Mouse (Mus musculus): ENCODE results near the gene Pxn. TPM values are rescaled to one million over a fixed set of nuclear protein-coding genes. Genes with fewer than 3 reads are reported as not detected.
A peak's percentile ranks its signal among the peaks of the same experiment; 100 is the strongest.

Gene Pxn
- polyA plus RNA-seq, 1 experiment from 2014 or later = 45.3 TPM

DNA sequence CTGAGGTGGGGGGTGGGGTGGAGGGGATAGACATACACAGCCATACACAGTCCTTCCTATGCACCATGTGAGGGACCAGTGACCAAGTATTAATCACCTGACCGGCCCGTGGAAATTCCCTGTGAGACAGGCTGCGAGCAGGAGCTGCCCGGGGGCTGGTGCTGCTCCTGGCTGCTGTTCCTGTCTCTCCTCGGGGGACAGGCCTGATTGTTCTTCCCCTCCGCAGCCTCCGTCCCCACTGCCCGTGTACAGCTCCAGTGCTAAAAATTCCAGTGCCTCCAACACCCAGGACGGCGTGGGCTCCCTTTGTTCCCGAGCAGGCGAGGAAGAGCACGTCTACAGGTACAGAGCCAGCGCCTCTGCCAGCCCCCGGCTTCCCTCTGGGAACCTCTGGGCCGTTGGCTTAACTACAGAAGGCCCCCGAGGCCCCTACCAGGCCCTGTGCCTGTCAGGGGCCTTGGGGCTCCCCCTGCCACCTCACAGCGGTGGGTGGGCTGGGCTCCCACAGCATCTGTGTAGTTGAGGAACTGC, 38.2 kb downstream of the Pxn start:
- no peaks in the 10 kb centered on the region for H3K9me3 ChIP-seq (replicated peaks)
- peak overlapping the region; percentile 64 for H3K27ac ChIP-seq
- H3K4me3 ChIP-seq = no peak overlapping the region
- 61% methylated on average over 18 of the region's 18 CpGs for WGBS
- H3K27me3 ChIP-seq (ENCODE audit: low read depth, poor library complexity, severe bottlenecking) = no peaks in the 10 kb centered on the region
- H3K36me3 ChIP-seq = peaks cover 59% of the 10 kb centered on the region
- peaks cover 56% of the 10 kb centered on the region for H3K4me1 ChIP-seq
- DNase-seq (ENCODE audit: low spot score) = no peak

GRCm38 (mm10) chr5:115545636-115546035, 39.2 kb downstream of the Pxn start:
- H3K36me3 ChIP-seq = peaks cover 68% of the 10 kb centered on the region
- peak overlapping the region; percentile 64 for H3K27ac ChIP-seq
- WGBS = 85% methylated on average over 14 of the region's 14 CpGs
- no peak for DNase-seq (ENCODE audit: low spot score)
- peaks cover 56% of the 10 kb centered on the region for H3K4me1 ChIP-seq
- H3K4me3 ChIP-seq = no peak overlapping the region
- no peaks in the 10 kb centered on the region for H3K9me3 ChIP-seq (replicated peaks)
- no peaks in the 10 kb centered on the region for H3K27me3 ChIP-seq (ENCODE audit: low read depth, poor library complexity, severe bottlenecking)

GRCm38 (mm10) chr5:115546536-115546935, 40.1 kb downstream of the Pxn start:
- Histone ChIP-seq H3K9me3 (replicated peaks) (no peaks in the 10 kb centered on the region), H3K27ac (peak overlapping the region; percentile 43), H3K4me1 (peaks cover 56% of the 10 kb centered on the region), H3K36me3 (peaks cover 76% of the 10 kb centered on the region), H3K4me3 (no peak overlapping the region), H3K27me3 (ENCODE audit: low read depth, poor library complexity, severe bottlenecking) (no peaks in the 10 kb centered on the region)
- no peak for DNase-seq (ENCODE audit: low spot score)
- 79% methylated on average over 11 of the region's 11 CpGs for WGBS

DNA sequence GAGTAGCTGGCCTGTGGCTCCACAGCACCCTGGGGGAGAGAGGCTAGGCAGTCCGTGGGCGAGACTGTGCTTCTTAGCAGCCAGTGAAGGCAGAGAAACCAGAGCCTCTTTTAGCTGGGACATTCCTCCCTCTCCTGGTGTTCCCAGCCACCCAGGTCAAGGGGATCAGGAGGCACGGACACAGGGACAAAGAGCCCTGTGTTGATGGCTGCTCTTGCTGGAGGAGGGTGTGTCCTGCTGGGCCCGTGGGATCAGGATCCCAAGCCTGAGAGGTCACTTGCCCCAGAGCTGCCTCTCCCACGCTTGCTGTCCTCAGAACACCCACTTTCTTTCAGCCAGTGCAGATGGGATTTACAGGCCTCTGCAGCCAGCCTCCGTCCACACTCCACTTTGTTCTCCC, 40.5 kb downstream of the Pxn start:
- H3K9me3 ChIP-seq (replicated peaks) = no peaks in the 10 kb centered on the region
- H3K27me3 ChIP-seq (ENCODE audit: low read depth, poor library complexity, severe bottlenecking) = no peaks in the 10 kb centered on the region
- DNase-seq (ENCODE audit: low spot score) = no peak
- H3K4me1 ChIP-seq = peaks cover 55% of the 10 kb centered on the region
- H3K27ac ChIP-seq = peak overlapping the region; percentile 43
- no peak overlapping the region for H3K4me3 ChIP-seq
- 68% methylated on average over 6 of the region's 6 CpGs for WGBS
- H3K36me3 ChIP-seq = peaks cover 81% of the 10 kb centered on the region

- WGBS = 79% methylated on average over 7 of the region's 7 CpGs
- Histone ChIP-seq H3K27me3 (ENCODE audit: low read depth, poor library complexity, severe bottlenecking) (no peaks in the 10 kb centered on the region), H3K27ac (peak overlapping the region; percentile 43), H3K4me3 (no peak overlapping the region), H3K36me3 (peaks cover 85% of the 10 kb centered on the region), H3K4me1 (peaks cover 51% of the 10 kb centered on the region), H3K9me3 (replicated peaks) (no peaks in the 10 kb centered on the region)
- DNase-seq (ENCODE audit: low spot score) = no peak
Measured at GRCm38 (mm10) chr5:115547421-115547820, 40.9 kb downstream of the Pxn start.

DNA sequence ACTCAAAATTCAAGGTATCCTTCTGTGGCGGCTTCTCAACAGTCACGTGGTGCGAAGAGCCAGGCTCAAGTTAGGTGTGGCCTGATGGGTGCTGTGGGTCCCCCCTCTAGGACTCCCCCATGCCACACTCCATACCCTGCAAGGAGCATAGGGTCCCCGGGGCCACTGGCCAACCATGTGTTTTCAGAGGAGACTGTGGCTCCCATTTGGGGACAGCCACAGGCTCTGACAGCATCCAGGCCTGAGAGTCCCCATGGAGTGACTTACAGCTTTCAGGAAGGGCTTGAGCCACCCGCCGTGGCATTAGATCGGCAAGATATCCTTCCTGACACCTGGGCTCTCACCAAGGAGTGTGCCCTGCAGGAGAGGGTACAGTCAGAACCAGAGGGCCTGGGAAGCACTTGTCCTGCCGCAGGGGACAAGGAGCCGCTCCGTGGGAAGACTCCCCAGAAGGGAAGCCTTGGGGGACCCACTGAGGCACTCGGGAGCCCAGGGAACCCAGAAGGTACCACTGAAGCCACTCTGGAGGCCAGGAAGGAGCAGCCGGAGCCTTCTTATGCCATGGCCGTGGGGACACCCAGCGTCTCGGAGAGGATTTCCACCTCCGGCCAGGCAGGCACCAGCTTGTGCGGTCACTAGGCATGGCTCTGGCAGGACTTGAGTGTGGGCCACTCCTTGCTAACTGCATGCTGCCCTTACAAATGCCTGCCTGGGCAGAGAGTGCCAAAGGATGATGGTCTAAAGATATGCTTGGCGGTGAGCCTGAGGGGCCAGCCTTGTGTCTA, 42.2 kb downstream of the Pxn start:
- peaks cover 98% of the 10 kb centered on the region for H3K36me3 ChIP-seq
- H3K9me3 ChIP-seq (replicated peaks) = no peaks in the 10 kb centered on the region
- DNase-seq (ENCODE audit: low spot score) = no peak
- H3K4me1 ChIP-seq = peaks cover 39% of the 10 kb centered on the region
- H3K27ac ChIP-seq = peak overlapping the region; percentile 19; the same call in 1 of the 2 replicates
- no peaks in the 10 kb centered on the region for H3K27me3 ChIP-seq (ENCODE audit: low read depth, poor library complexity, severe bottlenecking)
- WGBS = 92% methylated on average over 18 of the region's 18 CpGs
- no peak overlapping the region for H3K4me3 ChIP-seq

- Histone ChIP-seq H3K36me3 (peaks cover 97% of the 10 kb centered on the region), H3K27me3 (ENCODE audit: low read depth, poor library complexity, severe bottlenecking) (no peaks in the 10 kb centered on the region), H3K27ac (no peak overlapping the region), H3K4me1 (peaks cover 20% of the 10 kb centered on the region), H3K4me3 (no peak overlapping the region), H3K9me3 (replicated peaks) (no peaks in the 10 kb centered on the region)
- no peak for DNase-seq (ENCODE audit: low spot score)
- WGBS = 76% methylated on average over 11 of the region's 11 CpGs
Measured at GRCm38 (mm10) chr5:115550482-115551005, 44.1 kb downstream of the Pxn start.

DNA sequence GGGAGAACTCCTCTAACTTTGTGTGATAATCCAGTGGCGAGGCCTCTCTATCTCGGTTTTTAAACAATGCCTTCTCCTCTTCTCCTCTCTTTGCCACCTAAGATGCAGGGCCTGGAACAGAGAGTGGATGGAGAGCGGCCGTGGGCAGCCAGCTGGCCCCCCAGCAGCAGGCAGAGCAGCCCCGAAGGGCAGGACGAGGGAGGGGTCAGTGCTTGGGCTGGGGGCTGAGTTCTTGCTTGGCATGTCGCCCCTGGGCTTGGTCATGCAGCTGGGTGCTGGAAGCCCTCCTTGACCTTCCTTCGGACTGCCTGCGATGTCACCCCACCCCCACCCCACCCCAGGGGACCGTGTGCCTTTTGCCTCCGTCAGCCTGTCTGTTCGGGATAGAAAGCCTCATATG, 44.9 kb downstream of the Pxn start:
- H3K27ac ChIP-seq = no peak overlapping the region
- 79% methylated on average over 12 of the region's 12 CpGs for WGBS
- peaks cover 20% of the 10 kb centered on the region for H3K4me1 ChIP-seq
- H3K27me3 ChIP-seq (ENCODE audit: low read depth, poor library complexity, severe bottlenecking) = no peaks in the 10 kb centered on the region
- no peak overlapping the region for H3K4me3 ChIP-seq
- DNase-seq (ENCODE audit: low spot score) = no peak
- H3K9me3 ChIP-seq (replicated peaks) = no peaks in the 10 kb centered on the region
- H3K36me3 ChIP-seq = peaks cover 89% of the 10 kb centered on the region

DNA sequence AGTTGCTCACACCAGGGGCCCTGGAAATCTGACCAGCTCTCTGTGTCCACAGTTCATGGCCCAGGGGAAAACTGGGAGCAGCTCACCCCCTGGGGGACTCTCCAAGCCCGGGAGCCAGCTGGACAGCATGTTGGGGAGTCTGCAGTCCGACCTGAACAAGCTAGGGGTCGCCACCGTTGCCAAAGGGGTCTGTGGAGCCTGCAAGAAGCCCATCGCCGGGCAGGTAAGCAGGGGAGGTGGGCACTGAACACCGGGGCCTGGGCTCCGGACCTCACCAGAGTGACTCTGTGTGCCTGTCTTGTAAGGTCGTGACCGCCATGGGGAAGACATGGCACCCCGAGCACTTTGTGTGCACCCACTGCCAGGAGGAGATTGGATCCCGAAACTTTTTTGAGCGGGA, 45.3 kb downstream of the Pxn start:
- DNase-seq (ENCODE audit: low spot score) = no peak
- peaks cover 85% of the 10 kb centered on the region for H3K36me3 ChIP-seq
- no peaks in the 10 kb centered on the region for H3K9me3 ChIP-seq (replicated peaks)
- H3K4me1 ChIP-seq = peaks cover 16% of the 10 kb centered on the region
- H3K27ac ChIP-seq = no peak overlapping the region
- no peak overlapping the region for H3K4me3 ChIP-seq
- 85% methylated on average over 13 of the region's 13 CpGs for WGBS
- no peaks in the 10 kb centered on the region for H3K27me3 ChIP-seq (ENCODE audit: low read depth, poor library complexity, severe bottlenecking)

GRCm38 (mm10) chr5:115553801-115554420, 47.4 kb downstream of the Pxn start:
- Histone ChIP-seq H3K4me1 (peaks cover 7% of the 10 kb centered on the region), H3K9me3 (replicated peaks) (no peaks in the 10 kb centered on the region), H3K27ac (no peak overlapping the region), H3K4me3 (no peak overlapping the region), H3K36me3 (peaks cover 64% of the 10 kb centered on the region), H3K27me3 (ENCODE audit: low read depth, poor library complexity, severe bottlenecking) (no peaks in the 10 kb centered on the region)
- WGBS = 89% methylated on average over 33 of the region's 33 CpGs
- no peak for DNase-seq (ENCODE audit: low spot score)

GRCm38 (mm10) chr5:115554536-115555291, 48.2 kb downstream of the Pxn start:
- no peak for DNase-seq (ENCODE audit: low spot score)
- Histone ChIP-seq H3K36me3 (peaks cover 56% of the 10 kb centered on the region), H3K4me3 (no peak overlapping the region), H3K27ac (no peak overlapping the region), H3K9me3 (replicated peaks) (no peaks in the 10 kb centered on the region), H3K27me3 (ENCODE audit: low read depth, poor library complexity, severe bottlenecking) (no peaks in the 10 kb centered on the region), H3K4me1 (peaks cover 7% of the 10 kb centered on the region)
- 92% methylated on average over 18 of the region's 18 CpGs for WGBS

- Histone ChIP-seq H3K27ac (no peak overlapping the region), H3K9me3 (replicated peaks) (no peaks in the 10 kb centered on the region), H3K36me3 (peaks cover 50% of the 10 kb centered on the region)
Measured at GRCm38 (mm10) chr5:115556217-115556616, 49.7 kb downstream of the Pxn start.

More at GRCm38 (mm10) chr5:115556217-115556616, 49.7 kb downstream of the Pxn start:
- WGBS = 11% methylated on average over 8 of the region's 8 CpGs
- no peak overlapping the region for H3K4me3 ChIP-seq
- H3K27me3 ChIP-seq (ENCODE audit: low read depth, poor library complexity, severe bottlenecking) = no peaks in the 10 kb centered on the region
- DNase-seq (ENCODE audit: low spot score) = peak; percentile 83
- H3K4me1 ChIP-seq = peaks cover 18% of the 10 kb centered on the region
